Mouse (Mus musculus): ENCODE measurements around the gene Lamtor2. TPM values are rescaled to one million over a fixed set of nuclear protein-coding genes. Genes with fewer than 3 reads are reported as not detected.

Gene Lamtor2
- total and polyA plus RNA-seq, 2 experiments, result 125 to 201 TPM

DNA sequence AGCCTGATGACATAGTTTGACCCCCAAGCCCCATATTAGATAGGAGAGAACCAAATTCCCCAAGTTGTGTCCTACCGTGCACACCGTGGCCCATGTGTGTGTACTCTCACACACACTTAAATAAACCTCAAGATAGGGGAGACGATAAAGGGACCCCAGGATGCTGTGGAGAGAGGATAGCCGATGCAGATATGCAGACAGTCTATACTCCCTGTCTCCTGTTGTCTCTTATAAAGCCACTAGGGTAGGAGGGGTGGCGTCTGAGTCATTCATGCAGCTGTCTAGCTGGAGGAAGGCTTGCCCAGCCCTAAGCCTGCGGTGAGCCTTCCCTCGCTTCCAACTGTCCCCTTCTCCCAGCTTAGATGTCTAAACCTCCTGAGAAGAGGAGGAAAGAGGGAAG is 52.8 kb downstream of the Lamtor2 start:
- DNase-seq (ENCODE audit: extremely low read depth, low read depth, low spot score), result peak; percentile 39
- WGBS, result 30% methylated on average over 7 of the region's 7 CpGs
- peaks cover 6% of the 10 kb centered on the region for H3K79me2 ChIP-seq (ENCODE audit: control insufficient read depth, insufficient read depth, low read length)
- peak overlapping the region; percentile 95 for H3K27ac ChIP-seq (replicated peaks; ENCODE audit: insufficient read depth, low read depth, low read length)
- TF ChIP-seq POLR2A (IDR thresholded peaks at IDR 0.05; ENCODE audit: extremely low read depth, insufficient read depth, low read length) (no peak), CTCF (IDR thresholded peaks at IDR 0.05; ENCODE audit: low read depth, low read length) (no peak)
- H3K4me1 ChIP-seq (ENCODE audit: control insufficient read depth, insufficient read depth, low read length), result peaks cover 46% of the 10 kb centered on the region
- no peaks in the 10 kb centered on the region for H3K36me3 ChIP-seq (ENCODE audit: control insufficient read depth, insufficient read depth, low read length)
- no peaks in the 10 kb centered on the region for H3K27me3 ChIP-seq (ENCODE audit: control insufficient read depth, insufficient read depth, low read length)
- peak overlapping the region; percentile 60 for H3K9ac ChIP-seq (ENCODE audit: low read depth, low read length)
- peak overlapping the region; percentile 40 for H3K4me3 ChIP-seq (ENCODE audit: insufficient read depth, low read depth, low read length)

Other genes with a start within 250 kb of the Lamtor2 start
- gene Glmp, start 228.1 kb downstream of the Lamtor2 start, total RNA-seq (2014; rRNA removed), result 17.8 and 26.6 TPM in 2 replicates
- 136 and 154 TPM in 2 replicates for gene Glmp, start 228.1 kb downstream of the Lamtor2 start, polyA plus RNA-seq (2012; rRNA removed)
- gene Tmem79, start 216.9 kb downstream of the Lamtor2 start, total RNA-seq (2014; rRNA removed), result 1.1 and 1.7 TPM in 2 replicates
- gene Tmem79, start 216.9 kb downstream of the Lamtor2 start, polyA plus RNA-seq (2012; rRNA removed), result 2.5 and 2.9 TPM in 2 replicates
- gene Smg5, start 216.8 kb downstream of the Lamtor2 start, total RNA-seq (2014; rRNA removed), result 14.1 and 16.6 TPM in 2 replicates
- 22.6 and 36.6 TPM in 2 replicates for gene Smg5, start 216.8 kb downstream of the Lamtor2 start, polyA plus RNA-seq (2012; rRNA removed)
- not detected in 2 replicates for gene Paqr6, start 188.5 kb downstream of the Lamtor2 start, total RNA-seq (2014; rRNA removed)
- 0.56 and 0.66 TPM in 2 replicates for gene Paqr6, start 188.5 kb downstream of the Lamtor2 start, polyA plus RNA-seq (2012; rRNA removed)
- 0.34 and 0.74 TPM in 2 replicates for gene Bglap3, start 180.3 kb downstream of the Lamtor2 start, total RNA-seq (2014; rRNA removed)
- 0.11 and 2.0 TPM in 2 replicates for gene Bglap3, start 180.3 kb downstream of the Lamtor2 start, polyA plus RNA-seq (2012; rRNA removed)
- gene Bglap2, start 174.4 kb downstream of the Lamtor2 start, total RNA-seq (2014; rRNA removed), result not detected in 2 replicates
- gene Bglap2, start 174.4 kb downstream of the Lamtor2 start, polyA plus RNA-seq (2012; rRNA removed), result not detected in 2 replicates
- not detected in 2 replicates for gene Bglap, start 168.6 kb downstream of the Lamtor2 start, total RNA-seq (2014; rRNA removed)
- gene Bglap, start 168.6 kb downstream of the Lamtor2 start, polyA plus RNA-seq (2012; rRNA removed), result not detected in 2 replicates
- gene Pmf1, start 142.7 kb downstream of the Lamtor2 start, total RNA-seq (2014; rRNA removed), result 12.9 and 16.5 TPM in 2 replicates
- 59.0 and 68.1 TPM in 2 replicates for gene Pmf1, start 142.7 kb downstream of the Lamtor2 start, polyA plus RNA-seq (2012; rRNA removed)
- gene Slc25a44, start 127.9 kb downstream of the Lamtor2 start, total RNA-seq (2014; rRNA removed), result 26.1 and 28.1 TPM in 2 replicates
- 57.0 and 60.9 TPM in 2 replicates for gene Slc25a44, start 127.9 kb downstream of the Lamtor2 start, polyA plus RNA-seq (2012; rRNA removed)
- 23.4 and 37.9 TPM in 2 replicates for gene Sema4a, start 91.9 kb downstream of the Lamtor2 start, total RNA-seq (2014; rRNA removed)
- gene Sema4a, start 91.9 kb downstream of the Lamtor2 start, polyA plus RNA-seq (2012; rRNA removed), result 109 and 117 TPM in 2 replicates
- 28.2 and 38.5 TPM in 2 replicates for gene Lmna, start 43.1 kb downstream of the Lamtor2 start, total RNA-seq (2014; rRNA removed)
- gene Lmna, start 43.1 kb downstream of the Lamtor2 start, polyA plus RNA-seq (2012; rRNA removed), result 41.0 and 44.7 TPM in 2 replicates
- gene Mex3a, start 20.7 kb downstream of the Lamtor2 start, total RNA-seq (2014; rRNA removed), result under 0.01 TPM in 2 replicates
- gene Mex3a, start 20.7 kb downstream of the Lamtor2 start, polyA plus RNA-seq (2012; rRNA removed), result 0.02 and 0.04 TPM in 2 replicates
- 0.18 and 0.20 TPM in 2 replicates for gene Rab25, start 4.8 kb downstream of the Lamtor2 start, total RNA-seq (2014; rRNA removed)
- gene Rab25, start 4.8 kb downstream of the Lamtor2 start, polyA plus RNA-seq (2012; rRNA removed), result 0.32 and 0.46 TPM in 2 replicates
- gene Ubqln4, start 684 bp upstream of the Lamtor2 start, total RNA-seq (2014; rRNA removed), result 8.3 and 14.2 TPM in 2 replicates
- gene Ubqln4, start 684 bp upstream of the Lamtor2 start, polyA plus RNA-seq (2012; rRNA removed), result 41.1 and 42.8 TPM in 2 replicates
- 90.0 and 110 TPM in 2 replicates for gene Ssr2, start 22.8 kb upstream of the Lamtor2 start, total RNA-seq (2014; rRNA removed)
- gene Ssr2, start 22.8 kb upstream of the Lamtor2 start, polyA plus RNA-seq (2012; rRNA removed), result 155 and 176 TPM in 2 replicates
- gene Arhgef2, start 52.9 kb upstream of the Lamtor2 start, total RNA-seq (2014; rRNA removed), result 2.7 and 3.6 TPM in 2 replicates
- gene Arhgef2, start 52.9 kb upstream of the Lamtor2 start, polyA plus RNA-seq (2012; rRNA removed), result 3.6 and 4.9 TPM in 2 replicates
- gene Rxfp4, start 100.1 kb upstream of the Lamtor2 start, total RNA-seq (2014; rRNA removed), result not detected in 2 replicates
- not detected in 2 replicates for gene Rxfp4, start 100.1 kb upstream of the Lamtor2 start, polyA plus RNA-seq (2012; rRNA removed)
- gene Khdc4, start 132.7 kb upstream of the Lamtor2 start, total RNA-seq (2014; rRNA removed), result 32.9 and 34.7 TPM in 2 replicates
- 23.8 and 39.7 TPM in 2 replicates for gene Khdc4, start 132.7 kb upstream of the Lamtor2 start, polyA plus RNA-seq (2012; rRNA removed)
- 18.0 and 19.9 TPM in 2 replicates for gene Rit1, start 163.8 kb upstream of the Lamtor2 start, total RNA-seq (2014; rRNA removed)
- gene Rit1, start 163.8 kb upstream of the Lamtor2 start, polyA plus RNA-seq (2012; rRNA removed), result 14.4 and 14.8 TPM in 2 replicates
- 1.6 and 1.9 TPM in 2 replicates for gene Syt11, start 222.1 kb upstream of the Lamtor2 start, total RNA-seq (2014; rRNA removed)
- gene Syt11, start 222.1 kb upstream of the Lamtor2 start, polyA plus RNA-seq (2012; rRNA removed), result 0.92 and 2.4 TPM in 2 replicates

Measured in liver, adult 2 months (tissue).